Mouse (Mus musculus) ES-Bruce4 (cell line): Measurements from ENCODE around the gene Entpd6. TPM values are rescaled to one million over a fixed set of nuclear protein-coding genes. Genes with fewer than 3 reads are reported as not detected.

Experiments used
- H3K27ac ChIP-seq: 2 replicates; pipeline ENCODE4 v1.5.1; 2012; ENCODE audit warnings: low read length, inconsistent platforms; ENCODE audit not compliant: insufficient read depth
- H3K27me3 ChIP-seq: 2 replicates; pipeline ENCODE4 v1.6.1; 2012; ENCODE audit warnings: mild to moderate bottlenecking, low read length, inconsistent platforms; ENCODE audit not compliant: control insufficient read depth, poor library complexity, insufficient read depth, severe bottlenecking
- H3K36me3 ChIP-seq: 2 replicates; pipeline ENCODE4 v1.6.1; 2012; ENCODE audit warnings: inconsistent platforms, mild to moderate bottlenecking, low read length, moderate library complexity; ENCODE audit not compliant: control insufficient read depth, poor library complexity, insufficient read depth, severe bottlenecking
- H3K4me1 ChIP-seq: one replicate; pipeline ENCODE4 v1.8.1; 2011; ENCODE audit warnings: low read length; ENCODE audit not compliant: control insufficient read depth, insufficient read depth
- H3K4me3 ChIP-seq: 2 replicates; pipeline ENCODE4 v1.5.1; 2011; ENCODE audit warnings: low read depth, mild to moderate bottlenecking, low read length
- H3K9ac ChIP-seq: 2 replicates; pipeline ENCODE4 v1.6.1; 2012; ENCODE audit warnings: low read depth, mild to moderate bottlenecking, inconsistent platforms; ENCODE audit not compliant: poor library complexity, severe bottlenecking
- H3K9me3 ChIP-seq: replicated peaks from 2 replicates; pipeline ENCODE4 v1.6.1; 2012; ENCODE audit warnings: mild to moderate bottlenecking, low read length, inconsistent platforms; ENCODE audit not compliant: control insufficient read depth, poor library complexity, insufficient read depth, severe bottlenecking
- CTCF ChIP-seq: IDR thresholded peaks from one replicate; pipeline ENCODE4 v1.8.1; 2011; ENCODE audit warnings: low read depth, low read length
- EP300 ChIP-seq: IDR thresholded peaks from 2 replicates; pipeline ENCODE4 v1.6.1; 2011; ENCODE audit warnings: low read depth, low read length; ENCODE audit not compliant: insufficient read depth
- POLR2A ChIP-seq: IDR thresholded peaks from one replicate; pipeline ENCODE4 v1.8.1; 2011; ENCODE audit warnings: low read length; ENCODE audit not compliant: insufficient read depth
- polyA plus RNA-seq: library from polyadenylated mRNA; stranded (reverse); fragments of >200 nt; gene quantifications from 2 replicates; pipeline ENCODE4 v1.2.4, GENCODE M21; 2011; ENCODE audit warnings: low read depth; ENCODE audit not compliant: missing spikeins, insufficient read depth, insufficient read length

Gene Entpd6
- polyA plus RNA-seq, 1 experiment = 28.1 TPM

GRCm38 (mm10) chr2:150772466-150773119 lies 23.8 kb downstream of the Entpd6 start:
- no peaks in the 10 kb centered on the region for H3K36me3 ChIP-seq
- no peaks in the 10 kb centered on the region for H3K4me1 ChIP-seq
- no peak overlapping the region for H3K4me3 ChIP-seq
- H3K27me3 ChIP-seq = no peaks in the 10 kb centered on the region
- no peak overlapping the region for H3K9ac ChIP-seq
- H3K27ac ChIP-seq = no peak overlapping the region
- TF ChIP-seq POLR2A (no peak), CTCF (no peak), EP300 (no peak)
- H3K9me3 ChIP-seq = no peaks in the 10 kb centered on the region

- H3K4me1 ChIP-seq = no peaks in the 10 kb centered on the region
- H3K27me3 ChIP-seq = no peaks in the 10 kb centered on the region
- TF ChIP-seq CTCF (no peak), EP300 (no peak), POLR2A (no peak)
- H3K4me3 ChIP-seq = no peak overlapping the region
- H3K27ac ChIP-seq = no peak overlapping the region
- H3K9ac ChIP-seq = no peak overlapping the region
- no peaks in the 10 kb centered on the region for H3K36me3 ChIP-seq
- H3K9me3 ChIP-seq = peaks cover 4% of the 10 kb centered on the region; the same call in 1 of the 2 replicates
These were observed 34.0 kb downstream of the Entpd6 start for GRCm38 (mm10) chr2:150782801-150783200.

- Histone ChIP-seq H3K36me3 (no peaks in the 10 kb centered on the region), H3K27ac (no peak within 1 kb of the TSS), H3K27me3 (no peaks in the 10 kb centered on the region), H3K9ac (peak within 1 kb of the TSS; percentile 20), H3K4me3 (peak within 1 kb of the TSS; percentile 93), H3K9me3 (no peaks in the 10 kb centered on the region), H3K4me1 (no peaks in the 10 kb centered on the region)
- TF ChIP-seq POLR2A = peak; percentile 60
- no peak for TF ChIP-seq CTCF
- TF ChIP-seq EP300 = no peak
These were observed 37.7 kb downstream of the Entpd6 start, which contains the start of gene Pygb for GRCm38 (mm10) chr2:150786251-150787180. Gene Pygb (plus strand): TSS chr2:150786735.

GRCm38 (mm10) chr2:150787234-150787771 lies 38.5 kb downstream of the Entpd6 start:
- Histone ChIP-seq H3K27ac (no peak overlapping the region), H3K27me3 (no peaks in the 10 kb centered on the region), H3K4me1 (no peaks in the 10 kb centered on the region), H3K9ac (peak overlapping the region; percentile 20), H3K36me3 (no peaks in the 10 kb centered on the region), H3K4me3 (peak overlapping the region; percentile 93), H3K9me3 (no peaks in the 10 kb centered on the region)
- TF ChIP-seq CTCF = no peak
- TF ChIP-seq POLR2A = no peak
- no peak for TF ChIP-seq EP300

GRCm38 (mm10) chr2:150788768-150789550 lies 40.1 kb downstream of the Entpd6 start:
- no peak overlapping the region for H3K9ac ChIP-seq
- H3K4me3 ChIP-seq = no peak overlapping the region
- no peaks in the 10 kb centered on the region for H3K4me1 ChIP-seq
- no peaks in the 10 kb centered on the region for H3K36me3 ChIP-seq
- no peaks in the 10 kb centered on the region for H3K27me3 ChIP-seq
- H3K27ac ChIP-seq = no peak overlapping the region
- H3K9me3 ChIP-seq = no peaks in the 10 kb centered on the region
- TF ChIP-seq EP300 (no peak), CTCF (no peak), POLR2A (no peak)
